Mouse (Mus musculus): Measurements from ENCODE around the gene Gpr37. TPM values are rescaled to one million over a fixed set of nuclear protein-coding genes. Genes with fewer than 3 reads are reported as not detected.

Gpr37 gene
- total RNA-seq, 2 experiments from 2014 or later = not detected

Other genes starting within 250 kb of the Gpr37 start
- gene Pot1a, start 118.5 kb upstream of the Gpr37 start, total RNA-seq (2015; ENCODE audit: low replicate concordance) = 46.9 and 62.0 TPM in 2 replicates
- gene Pot1a, start 118.5 kb upstream of the Gpr37 start, total RNA-seq (2017; ENCODE audit: low replicate concordance) = 29.5 and 41.0 TPM in 2 replicates

All from erythroid progenitor cell, adult 5-6 weeks (primary cell).